Mouse (Mus musculus): ENCODE measurements around the gene Hcn1. TPM values are rescaled to one million over a fixed set of nuclear protein-coding genes. Genes with fewer than 3 reads are reported as not detected.

Hcn1 gene
- 1.3 and 1.4 TPM in 2 replicates for polyA plus RNA-seq (2015; fragmentation: Nextera tagmentation; extraction: Ambion mirVana)

GRCm38 (mm10) chr13:117602181-117602580 is at the start of gene Hcn1:
Gene Hcn1 (plus strand): TSS chr13:117602320.
- under 1% methylated on average over 35 of the region's 45 CpGs for WGBS
- H3K36me3 ChIP-seq, result no peaks in the 10 kb centered on the region
- H3K4me2 ChIP-seq, result peak within 1 kb of the TSS; percentile 71
- no peaks in the 10 kb centered on the region for H3K27me3 ChIP-seq
- peak; percentile 98 for ATAC-seq (ENCODE audit: low FRiP score, low read depth)
- H3K27ac ChIP-seq (replicated peaks), result peak within 1 kb of the TSS; percentile 53
- H3K4me3 ChIP-seq, result peak within 1 kb of the TSS; percentile 76
- no peaks in the 10 kb centered on the region for H3K9me3 ChIP-seq
- peak within 1 kb of the TSS; percentile 63 for H3K9ac ChIP-seq
- peaks cover 18% of the 10 kb centered on the region for H3K4me1 ChIP-seq (replicated peaks)

GRCm38 (mm10) chr13:117567251-117567650 is 34.9 kb upstream of the Hcn1 start:
- 64% methylated on average over 8 of the region's 8 CpGs for WGBS
- peak; percentile 76 for ATAC-seq (ENCODE audit: low FRiP score, low read depth)
- no peak overlapping the region for H3K9ac ChIP-seq
- no peak overlapping the region for H3K27ac ChIP-seq (replicated peaks)
- H3K27me3 ChIP-seq, result no peaks in the 10 kb centered on the region
- H3K9me3 ChIP-seq, result no peaks in the 10 kb centered on the region
- H3K4me1 ChIP-seq (replicated peaks), result no peaks in the 10 kb centered on the region
- H3K4me3 ChIP-seq, result no peak overlapping the region
- H3K4me2 ChIP-seq, result no peak overlapping the region
- no peaks in the 10 kb centered on the region for H3K36me3 ChIP-seq

- no peak overlapping the region for H3K4me2 ChIP-seq
- H3K9ac ChIP-seq, result no peak overlapping the region
- 42% methylated on average over 3 of the region's 3 CpGs for WGBS
- H3K4me1 ChIP-seq (replicated peaks), result no peaks in the 10 kb centered on the region
- H3K36me3 ChIP-seq, result no peaks in the 10 kb centered on the region
- H3K27me3 ChIP-seq, result no peaks in the 10 kb centered on the region
- ATAC-seq (ENCODE audit: low FRiP score, low read depth), result no peak
- no peaks in the 10 kb centered on the region for H3K9me3 ChIP-seq
- H3K27ac ChIP-seq (replicated peaks), result no peak overlapping the region
- H3K4me3 ChIP-seq, result no peak overlapping the region
Observed at GRCm38 (mm10) chr13:117571747-117572146, 30.4 kb upstream of the Hcn1 start.

GRCm38 (mm10) chr13:117594494-117595182 is 7.5 kb upstream of the Hcn1 start:
- no peak for ATAC-seq (ENCODE audit: low FRiP score, low read depth)
- Histone ChIP-seq H3K9me3 (no peaks in the 10 kb centered on the region), H3K9ac (no peak overlapping the region), H3K4me1 (replicated peaks) (no peaks in the 10 kb centered on the region), H3K4me3 (no peak overlapping the region), H3K36me3 (no peaks in the 10 kb centered on the region), H3K27me3 (no peaks in the 10 kb centered on the region), H3K27ac (replicated peaks) (no peak overlapping the region), H3K4me2 (no peak overlapping the region)
- 42% methylated on average over 10 of the region's 10 CpGs for WGBS

GRCm38 (mm10) chr13:117595183-117595532 is 7.0 kb upstream of the Hcn1 start:
- no peak overlapping the region for H3K4me3 ChIP-seq
- 10% methylated on average over 3 of the region's 3 CpGs for WGBS
- H3K27ac ChIP-seq (replicated peaks), result no peak overlapping the region
- H3K9me3 ChIP-seq, result no peaks in the 10 kb centered on the region
- no peaks in the 10 kb centered on the region for H3K4me1 ChIP-seq (replicated peaks)
- no peak overlapping the region for H3K4me2 ChIP-seq
- no peak for ATAC-seq (ENCODE audit: low FRiP score, low read depth)
- no peaks in the 10 kb centered on the region for H3K27me3 ChIP-seq
- H3K36me3 ChIP-seq, result no peaks in the 10 kb centered on the region
- H3K9ac ChIP-seq, result no peak overlapping the region

GRCm38 (mm10) chr13:117601331-117601965 is 672 bp upstream of the Hcn1 start:
- Histone ChIP-seq H3K27me3 (no peaks in the 10 kb centered on the region), H3K36me3 (no peaks in the 10 kb centered on the region), H3K9ac (no peak overlapping the region), H3K9me3 (no peaks in the 10 kb centered on the region), H3K27ac (replicated peaks) (no peak overlapping the region), H3K4me3 (peak overlapping the region; percentile 76; the same call in 1 of the 2 replicates), H3K4me2 (peak overlapping the region; percentile 71), H3K4me1 (replicated peaks) (peaks cover 18% of the 10 kb centered on the region)
- 58% methylated on average over 9 of the region's 9 CpGs for WGBS
- no peak for ATAC-seq (ENCODE audit: low FRiP score, low read depth)

GRCm38 (mm10) chr13:117602617-117603358 is 668 bp downstream of the Hcn1 start:
- H3K36me3 ChIP-seq, result no peaks in the 10 kb centered on the region
- H3K9ac ChIP-seq, result peak overlapping the region; percentile 63
- under 1% methylated on average over 60 of the region's 62 CpGs for WGBS
- no peaks in the 10 kb centered on the region for H3K27me3 ChIP-seq
- peak overlapping the region; percentile 71 for H3K4me2 ChIP-seq
- peak overlapping the region; percentile 76 for H3K4me3 ChIP-seq
- H3K27ac ChIP-seq (replicated peaks), result peak overlapping the region; percentile 53
- H3K4me1 ChIP-seq (replicated peaks), result peaks cover 18% of the 10 kb centered on the region
- no peaks in the 10 kb centered on the region for H3K9me3 ChIP-seq
- ATAC-seq (ENCODE audit: low FRiP score, low read depth), result peak; percentile 79

- Histone ChIP-seq H3K4me1 (replicated peaks) (peaks cover 18% of the 10 kb centered on the region), H3K9ac (peak overlapping the region; percentile 44), H3K27me3 (no peaks in the 10 kb centered on the region), H3K4me3 (peak overlapping the region; percentile 76), H3K27ac (replicated peaks) (no peak overlapping the region), H3K36me3 (no peaks in the 10 kb centered on the region), H3K9me3 (no peaks in the 10 kb centered on the region), H3K4me2 (peak overlapping the region; percentile 71)
- 10% methylated on average over 11 of the region's 11 CpGs for WGBS
- ATAC-seq (ENCODE audit: low FRiP score, low read depth), result no peak
Observed at GRCm38 (mm10) chr13:117603421-117603820, 1.3 kb downstream of the Hcn1 start.

- Histone ChIP-seq H3K4me2 (peak overlapping the region; percentile 71), H3K4me1 (replicated peaks) (peaks cover 18% of the 10 kb centered on the region), H3K36me3 (no peaks in the 10 kb centered on the region), H3K9ac (peak overlapping the region; percentile 44), H3K4me3 (peak overlapping the region; percentile 76), H3K27me3 (no peaks in the 10 kb centered on the region), H3K9me3 (no peaks in the 10 kb centered on the region), H3K27ac (replicated peaks) (no peak overlapping the region)
- no peak for ATAC-seq (ENCODE audit: low FRiP score, low read depth)
- 30% methylated on average over 7 of the region's 7 CpGs for WGBS
Observed at GRCm38 (mm10) chr13:117604073-117604472, 2.0 kb downstream of the Hcn1 start.

GRCm38 (mm10) chr13:117604971-117605750 is 3.0 kb downstream of the Hcn1 start:
- Histone ChIP-seq H3K4me1 (replicated peaks) (peaks cover 18% of the 10 kb centered on the region), H3K9me3 (no peaks in the 10 kb centered on the region), H3K9ac (no peak overlapping the region), H3K4me2 (peak overlapping the region; percentile 27), H3K4me3 (peak overlapping the region; percentile 10), H3K27ac (replicated peaks) (no peak overlapping the region), H3K36me3 (no peaks in the 10 kb centered on the region), H3K27me3 (no peaks in the 10 kb centered on the region)
- ATAC-seq (ENCODE audit: low FRiP score, low read depth), result no peak
- WGBS, result 86% methylated on average over 5 of the region's 5 CpGs

GRCm38 (mm10) chr13:117611881-117612280 is 9.8 kb downstream of the Hcn1 start:
- Histone ChIP-seq H3K27ac (replicated peaks) (no peak overlapping the region), H3K4me2 (no peak overlapping the region), H3K4me3 (no peak overlapping the region), H3K9ac (no peak overlapping the region), H3K36me3 (no peaks in the 10 kb centered on the region), H3K9me3 (0 out of 2 replicates have a peak, but pooled peaks cover 3% of the 10 kb centered on the region), H3K27me3 (no peaks in the 10 kb centered on the region), H3K4me1 (replicated peaks) (no peaks in the 10 kb centered on the region)
- no peak for ATAC-seq (ENCODE audit: low FRiP score, low read depth)
- 92% methylated on average over 2 of the region's 2 CpGs for WGBS

Data from hindbrain, embryonic 15.5 days (tissue).